Mouse (Mus musculus) forebrain, postnatal 0 days (tissue): ENCODE data around the gene Tmtc2. TPM values are rescaled to one million over a fixed set of nuclear protein-coding genes. Genes with fewer than 3 reads are reported as not detected.
A peak's percentile ranks its signal among the peaks of the same experiment; 100 is the strongest.

Experiments used
- ATAC-seq: fragments of 200-750 bp; cut with Nextera tagmentation; 2 replicates; pipeline ENCODE4 v1.8.0; 2017; ENCODE audit warnings: mild to moderate bottlenecking, moderate library complexity
- DNase-seq: peaks from one replicate; pipeline ENCODE4 v3.0.0-alpha.2; 2015
- H3K27ac ChIP-seq: fragments of 300-500 bp; sonication (generic); 2 replicates; pipeline ENCODE4 v1.5.1; 2014; ENCODE audit warnings: low read depth, mild to moderate bottlenecking, antibody characterized with exemption, low read length, moderate library complexity, mixed read lengths
- H3K27me3 ChIP-seq: fragments of 300-500 bp; sonication (generic); 2 replicates; pipeline ENCODE4 v1.6.1; 2014; ENCODE audit warnings: mild to moderate bottlenecking, low read length, mixed read lengths; ENCODE audit not compliant: insufficient read depth
- H3K36me3 ChIP-seq: fragments of 300-500 bp; sonication (generic); 2 replicates; pipeline ENCODE4 v1.6.1; 2014; ENCODE audit warnings: mild to moderate bottlenecking, moderate library complexity; ENCODE audit not compliant: insufficient read depth
- H3K4me1 ChIP-seq: fragments of 300-500 bp; sonication (generic); 2 replicates; pipeline ENCODE4 v1.6.1; 2014; ENCODE audit warnings: antibody characterized with exemption; ENCODE audit not compliant: insufficient read depth
- H3K4me2 ChIP-seq: fragments of 300-500 bp; sonication (generic); 2 replicates; pipeline ENCODE4 v1.6.1; 2014; ENCODE audit warnings: low read depth, mild to moderate bottlenecking, moderate library complexity
- H3K4me3 ChIP-seq: fragments of 300-500 bp; sonication (generic); 2 replicates; pipeline ENCODE4 v1.5.1; 2014; ENCODE audit warnings: low read depth, low read length, mixed read lengths
- H3K9ac ChIP-seq: fragments of 300-500 bp; sonication (generic); 2 replicates; pipeline ENCODE4 v1.6.1; 2014; ENCODE audit warnings: mild to moderate bottlenecking
- H3K9me3 ChIP-seq: fragments of 300-500 bp; sonication (generic); 2 replicates; pipeline ENCODE4 v1.6.1; 2016; ENCODE audit warnings: low read length
- CTCF ChIP-seq: sonication (generic); IDR thresholded peaks from 2 replicates; pipeline ENCODE4 v1.5.1; 2016; ENCODE audit warnings: antibody characterized with exemption, control low read depth, low read depth
- WGBS: fragments of 180-500 bp; shearing (Covaris S2); extraction: QIAGEN DNeasy Blood & Tissue Kit; methylation state at CpG from one replicate; pipeline ENCODE4 v1.1.7; 2014; 5-methylcytosine and 5-hydroxymethylcytosine counted together
- polyA plus RNA-seq: library from polyadenylated mRNA; unstranded; fragments of >200 nt; fragmentation: Nextera tagmentation; extraction: Ambion mirVana; gene quantifications from 2 replicates; pipeline ENCODE4 v1.2.1, GENCODE M21; 2015
- total RNA-seq: library from RNA; depleted of rRNA; stranded (reverse); fragments of >200 nt; gene quantifications from 2 replicates; pipeline ENCODE4 v1.2.3, GENCODE M21; 2014

The Tmtc2 gene
- total and polyA plus RNA-seq, 2 experiments from 2014 or later = 4.6 to 11.1 TPM

- no peak overlapping the region for H3K4me2 ChIP-seq
- H3K36me3 ChIP-seq = no peaks in the 10 kb centered on the region
- DNase-seq (no peak), ATAC-seq (no peak)
- no peak overlapping the region for H3K9ac ChIP-seq
- no peaks in the 10 kb centered on the region for H3K4me1 ChIP-seq
- H3K27me3 ChIP-seq = no peaks in the 10 kb centered on the region
- no peaks in the 10 kb centered on the region for H3K9me3 ChIP-seq
- 41% methylated on average over 8 of the region's 8 CpGs for WGBS
- H3K27ac ChIP-seq = no peak overlapping the region
- no peak for TF ChIP-seq CTCF
- no peak overlapping the region for H3K4me3 ChIP-seq
Observed at GRCm38 (mm10) chr10:105578291-105578845, 4.1 kb upstream of the Tmtc2 start.

DNA sequence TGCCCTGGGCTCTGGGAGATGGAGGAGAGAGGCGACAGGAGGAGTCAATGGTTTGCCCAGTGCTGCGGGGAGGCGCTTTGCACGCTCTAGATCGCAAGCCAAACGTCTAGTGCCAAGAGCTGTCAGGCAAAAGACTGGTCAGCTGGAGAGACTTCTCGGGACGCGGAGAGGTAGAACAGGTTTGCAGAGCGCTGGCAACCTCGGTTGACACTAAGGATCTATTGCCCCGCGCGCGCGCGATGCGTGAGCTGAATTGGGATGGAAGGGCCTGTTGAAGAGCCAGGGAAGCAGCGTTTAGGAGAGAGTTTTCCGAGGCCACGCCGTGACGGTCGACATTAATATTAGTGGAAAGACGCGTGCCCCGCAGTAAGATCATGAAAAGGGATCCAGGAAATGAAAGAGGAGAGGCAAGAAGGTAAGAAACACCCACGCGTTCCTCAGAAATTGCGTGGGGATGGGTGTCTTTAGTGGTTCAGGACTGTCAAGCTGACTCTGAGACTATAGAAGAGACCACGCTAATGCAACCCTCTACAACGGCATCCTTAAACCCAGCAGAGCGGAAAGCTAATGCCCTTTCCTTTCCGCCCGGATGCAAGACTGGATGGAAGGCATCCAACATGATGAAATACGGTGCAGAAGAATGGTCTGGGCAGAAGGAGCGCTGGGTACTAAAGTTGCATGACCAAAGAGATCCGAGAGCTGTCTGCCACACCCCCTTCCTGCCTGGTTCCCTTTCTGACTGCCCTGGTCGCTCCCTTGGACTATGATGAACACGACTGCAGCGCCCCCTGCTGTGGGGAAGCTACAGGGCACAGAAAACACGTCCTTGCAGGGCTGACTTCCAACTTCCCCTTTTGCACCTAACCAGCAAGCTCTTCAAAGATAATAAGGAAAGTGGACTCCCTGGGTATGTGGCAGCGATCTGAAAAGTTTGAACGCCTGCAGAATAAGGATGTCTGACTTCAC is 727 bp upstream of the Tmtc2 start:
- peak; percentile 97 for TF ChIP-seq CTCF
- H3K36me3 ChIP-seq = no peaks in the 10 kb centered on the region
- no peaks in the 10 kb centered on the region for H3K27me3 ChIP-seq
- H3K9me3 ChIP-seq = no peaks in the 10 kb centered on the region
- peak overlapping the region; percentile 69 for H3K9ac ChIP-seq
- H3K27ac ChIP-seq = peak overlapping the region; percentile 84
- peaks cover 5% of the 10 kb centered on the region for H3K4me1 ChIP-seq
- DNase-seq (peak; percentile 93), ATAC-seq (peak; percentile 69)
- H3K4me3 ChIP-seq = peak overlapping the region; percentile 85
- H3K4me2 ChIP-seq = peak overlapping the region; percentile 60
- WGBS = under 1% methylated on average over 44 of the region's 44 CpGs

DNA sequence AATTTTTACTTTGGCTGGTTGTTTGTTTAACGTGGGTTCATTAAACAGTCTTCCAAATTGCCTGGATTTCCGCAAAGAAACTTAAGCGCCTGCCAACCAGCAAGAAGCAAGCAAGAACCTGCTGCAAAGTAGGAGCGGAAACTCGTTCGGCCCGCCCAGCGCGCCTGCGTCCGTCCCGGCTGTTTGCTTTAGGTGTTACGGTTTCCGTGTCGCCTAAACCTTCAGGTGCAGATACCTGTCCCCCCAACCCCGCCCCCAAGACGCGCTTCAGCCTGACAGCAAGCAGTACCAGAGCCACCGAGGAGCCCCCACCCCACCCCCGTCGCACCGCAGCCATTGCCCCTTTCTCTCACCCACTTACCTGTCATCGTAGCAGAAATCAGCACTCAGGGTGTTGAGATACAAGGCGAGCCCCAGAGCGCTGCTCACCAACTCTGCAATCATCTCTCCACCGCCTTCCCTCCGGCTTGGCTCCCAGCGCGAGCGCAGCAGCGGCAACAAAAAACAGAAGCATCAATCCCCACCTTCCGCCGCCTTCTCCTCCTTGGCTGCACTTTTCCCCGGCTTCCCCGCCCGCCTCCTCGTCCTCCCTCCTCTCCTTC is 844 bp downstream of the Tmtc2 start:
- Histone ChIP-seq H3K4me1 (peaks cover 5% of the 10 kb centered on the region), H3K4me2 (peak overlapping the region; percentile 60), H3K27me3 (no peaks in the 10 kb centered on the region), H3K4me3 (peak overlapping the region; percentile 85), H3K9ac (peak overlapping the region; percentile 69), H3K27ac (peak overlapping the region; percentile 84), H3K9me3 (no peaks in the 10 kb centered on the region), H3K36me3 (no peaks in the 10 kb centered on the region)
- no peak for TF ChIP-seq CTCF
- WGBS = 2% methylated on average over 37 of the region's 37 CpGs
- no peak for ATAC-seq
- peak; percentile 72 for DNase-seq

DNA sequence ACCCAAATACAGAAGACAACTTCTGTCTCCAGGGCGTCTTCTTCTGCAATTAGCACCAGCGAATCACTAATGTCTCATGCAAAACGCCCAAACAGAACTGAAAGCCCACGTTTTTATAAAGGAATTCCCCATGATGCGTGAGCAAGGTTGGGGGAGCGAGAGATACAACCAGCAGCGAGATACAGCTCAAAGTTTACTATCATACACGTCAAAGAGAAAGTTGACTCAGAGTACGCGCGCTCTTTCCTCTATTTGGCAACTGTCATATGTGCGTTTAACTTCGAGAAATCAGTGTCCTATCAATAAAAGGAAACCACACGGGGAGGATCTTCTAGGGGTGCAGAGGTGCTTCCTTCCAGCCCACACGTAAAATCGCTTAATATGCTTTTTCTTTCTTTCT is 1.4 kb downstream of the Tmtc2 start:
- 1% methylated on average over 16 of the region's 16 CpGs for WGBS
- ATAC-seq (no peak), DNase-seq (peak; percentile 19)
- Histone ChIP-seq H3K4me2 (peak overlapping the region; percentile 60), H3K27ac (no peak overlapping the region), H3K9me3 (no peaks in the 10 kb centered on the region), H3K4me1 (peaks cover 5% of the 10 kb centered on the region), H3K4me3 (peak overlapping the region; percentile 85), H3K27me3 (no peaks in the 10 kb centered on the region), H3K36me3 (no peaks in the 10 kb centered on the region), H3K9ac (peak overlapping the region; percentile 69)
- no peak for TF ChIP-seq CTCF

GRCm38 (mm10) chr10:105572301-105572700 is 1.9 kb downstream of the Tmtc2 start:
- ATAC-seq (no peak), DNase-seq (no peak)
- no peaks in the 10 kb centered on the region for H3K9me3 ChIP-seq
- H3K4me1 ChIP-seq = peaks cover 5% of the 10 kb centered on the region
- H3K36me3 ChIP-seq = no peaks in the 10 kb centered on the region
- WGBS = 16% methylated on average over 7 of the region's 7 CpGs
- no peaks in the 10 kb centered on the region for H3K27me3 ChIP-seq
- peak overlapping the region; percentile 85 for H3K4me3 ChIP-seq
- TF ChIP-seq CTCF = no peak
- H3K4me2 ChIP-seq = peak overlapping the region; percentile 60
- H3K9ac ChIP-seq = peak overlapping the region; percentile 69; the same call in 1 of the 2 replicates
- H3K27ac ChIP-seq = no peak overlapping the region

DNA sequence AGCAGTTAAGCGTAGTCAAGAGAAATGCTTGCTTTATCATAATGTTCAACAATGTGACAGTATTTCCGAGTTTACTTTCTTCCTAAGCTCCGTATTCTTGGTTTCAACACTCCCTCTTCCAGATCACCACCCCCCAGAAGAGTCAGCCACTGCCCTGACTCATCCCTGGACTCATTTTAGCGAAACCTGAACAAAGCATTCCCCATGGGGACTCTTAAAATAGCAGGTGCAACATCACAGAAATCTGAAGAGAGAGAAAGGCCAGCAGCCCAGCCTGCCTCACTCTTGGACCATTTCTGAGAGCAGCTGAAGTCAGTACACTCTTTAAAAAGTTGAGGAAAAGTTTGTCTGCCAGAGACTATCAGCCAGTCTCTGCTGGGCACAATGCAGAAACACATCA is 2.4 kb downstream of the Tmtc2 start:
- H3K4me3 ChIP-seq = peak overlapping the region; percentile 85
- H3K27ac ChIP-seq = no peak overlapping the region
- no peaks in the 10 kb centered on the region for H3K27me3 ChIP-seq
- H3K4me1 ChIP-seq = peaks cover 5% of the 10 kb centered on the region
- no peak for ATAC-seq
- peak overlapping the region; percentile 60 for H3K4me2 ChIP-seq
- H3K9me3 ChIP-seq = no peaks in the 10 kb centered on the region
- H3K36me3 ChIP-seq = no peaks in the 10 kb centered on the region
- DNase-seq = no peak
- no peak overlapping the region for H3K9ac ChIP-seq
- 54% methylated on average over 4 of the region's 4 CpGs for WGBS
- no peak for TF ChIP-seq CTCF
